Mouse (Mus musculus): ENCODE results near the gene Col13a1. TPM values are rescaled to one million over a fixed set of nuclear protein-coding genes. Genes with fewer than 3 reads are reported as not detected.

The Col13a1 gene
- polyA plus RNA-seq, 1 experiment: 0.43 TPM

DNA sequence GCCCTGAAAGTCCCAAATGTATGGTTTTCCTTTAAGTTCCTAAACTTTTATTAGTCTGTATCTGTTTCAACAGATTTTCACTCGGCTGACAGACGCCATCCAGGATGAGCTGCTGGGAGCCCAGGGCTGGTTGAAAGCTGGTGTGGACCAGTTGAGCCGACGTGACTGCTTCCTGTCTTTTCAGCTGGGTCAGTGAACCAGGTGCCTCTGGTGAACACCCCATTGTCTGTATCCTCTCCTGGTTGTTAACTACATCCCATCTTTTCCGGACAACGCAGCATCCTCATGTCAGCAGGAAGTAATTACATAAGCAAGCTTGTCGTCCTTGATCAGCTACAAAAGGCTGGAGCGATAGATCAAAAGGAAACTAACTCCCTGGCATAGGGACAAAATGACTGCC lies 185.9 kb downstream of the Col13a1 start:
- Histone ChIP-seq H3K27ac (ENCODE audit: control insufficient read depth, insufficient read depth, low read depth, low read length) (no peak overlapping the region), H3K4me3 (ENCODE audit: control insufficient read depth, low read depth, low read length) (no peak overlapping the region), H3K27me3 (ENCODE audit: control insufficient read depth, insufficient read depth, low read length) (no peaks in the 10 kb centered on the region), H3K4me1 (ENCODE audit: control insufficient read depth, insufficient read depth, low read length) (peaks cover 2% of the 10 kb centered on the region; the same call in 1 of the 2 replicates), H3K36me3 (ENCODE audit: control insufficient read depth, insufficient read depth, low read length) (no peaks in the 10 kb centered on the region)
- no peak for TF ChIP-seq CTCF (IDR thresholded peaks at IDR 0.05; ENCODE audit: control insufficient read depth, insufficient read depth, insufficient replicate concordance, low read depth, low read length)
- no peak for TF ChIP-seq POLR2A (IDR thresholded peaks at IDR 0.05; ENCODE audit: control insufficient read depth, low read depth, low read length)

DNA sequence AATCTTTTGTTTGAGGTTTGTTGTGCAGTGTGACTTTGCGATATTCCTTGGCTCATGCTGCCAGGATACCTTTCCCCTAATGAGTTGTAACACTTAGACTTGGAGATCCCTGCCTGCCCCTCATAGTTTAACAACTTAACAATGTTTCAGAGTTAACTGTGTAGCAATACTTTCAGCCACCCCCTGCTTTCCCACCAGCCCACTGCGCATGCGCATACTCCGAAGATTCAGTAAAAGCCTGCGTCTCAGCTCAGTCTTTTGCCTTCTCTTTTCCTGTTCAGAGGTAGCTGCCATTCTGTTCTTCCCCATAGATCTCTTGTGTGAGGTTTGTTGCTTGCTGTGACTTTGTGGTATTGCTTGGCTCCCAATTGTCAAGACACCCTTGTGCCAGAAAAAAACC lies 190.4 kb downstream of the Col13a1 start:
- Histone ChIP-seq H3K4me1 (ENCODE audit: control insufficient read depth, insufficient read depth, low read length) (peaks cover 2% of the 10 kb centered on the region), H3K27me3 (ENCODE audit: control insufficient read depth, insufficient read depth, low read length) (no peaks in the 10 kb centered on the region), H3K36me3 (ENCODE audit: control insufficient read depth, insufficient read depth, low read length) (no peaks in the 10 kb centered on the region), H3K4me3 (ENCODE audit: control insufficient read depth, low read depth, low read length) (no peak overlapping the region), H3K27ac (ENCODE audit: control insufficient read depth, insufficient read depth, low read depth, low read length) (no peak overlapping the region)
- TF ChIP-seq CTCF (IDR thresholded peaks at IDR 0.05; ENCODE audit: control insufficient read depth, insufficient read depth, insufficient replicate concordance, low read depth, low read length): no peak
- no peak for TF ChIP-seq POLR2A (IDR thresholded peaks at IDR 0.05; ENCODE audit: control insufficient read depth, low read depth, low read length)

Other genes starting within 250 kb of the Col13a1 start
- 2.8 and 3.8 TPM in 2 replicates for gene H2afy2, start 195.0 kb downstream of the Col13a1 start, polyA plus RNA-seq (2012; rRNA removed)
- 0.79 and 0.87 TPM in 2 replicates for gene Neurog3, start 154.0 kb upstream of the Col13a1 start, polyA plus RNA-seq (2012; rRNA removed)
- 5.3 and 6.1 TPM in 2 replicates for gene Fam241b, start 164.8 kb upstream of the Col13a1 start, polyA plus RNA-seq (2012; rRNA removed)